Comparison of ENCODE assay signal across 7 mouse cellular contexts in genomic region chr9:119101992-119102782, GRCm38 (mm10). TPM values are rescaled to one million over a fixed set of nuclear protein-coding genes. Genes with fewer than 3 reads are reported as not detected.
DNase-seq lines count a peak whose midpoint lies in the region; ATAC-seq lines count a peak whose summit lies in the region.

TSS of gene Dlec1 (plus strand) at chr9:119102478.

- H3K27me3 ChIP-seq in intestine, embryonic 15.5 days (replicated peaks): 0 out of 2 replicates have a peak, but pooled peaks cover 4% of the 10 kb centered on the region
- H3K27me3 ChIP-seq in megakaryocyte, embryonic 14.5 days (replicated peaks): peaks cover 46% of the 10 kb centered on the region

- H3K27ac ChIP-seq in intestine, embryonic 15.5 days: no peak within 1 kb of the TSS

- no peaks in the 10 kb centered on the region for H3K4me1 ChIP-seq in intestine, embryonic 15.5 days (replicated peaks)
- H3K4me1 ChIP-seq in megakaryocyte, embryonic 14.5 days: peaks cover 28% of the 10 kb centered on the region

- H3K36me3 ChIP-seq in intestine, embryonic 15.5 days: no peaks in the 10 kb centered on the region
- H3K36me3 ChIP-seq in megakaryocyte, embryonic 14.5 days (replicated peaks; ENCODE audit: low read length): no peaks in the 10 kb centered on the region

- 3% methylated on average over 44 of the region's 44 CpGs for WGBS in intestine, embryonic 15.5 days

- no peaks in the 10 kb centered on the region for H3K9me3 ChIP-seq in intestine, embryonic 15.5 days
- H3K9me3 ChIP-seq in megakaryocyte, embryonic 14.5 days: no peaks in the 10 kb centered on the region

- intact Hi-C loops in gastrocnemius, postnatal 36 days (cut with DNase I): no loop called here
- intact Hi-C loops in left cerebral cortex, postnatal 10 days (cut with DNase I): no loop called here

- peak; percentile 86 to 94 for DNase-seq in adrenal gland, adult (ENCODE audit: inconsistent age in 2 of 2, low spot score in 1 of 2)
- DNase-seq in embryo, embryonic 10 days (ENCODE audit: low spot score): peak; percentile 96
- DNase-seq in gastrocnemius, postnatal 36 days: peak; percentile 40 to 43
- peak; percentile 81 to 82 for DNase-seq in left cerebral cortex, postnatal 10 days (ENCODE audit: extremely low spot score in 1 of 2, low spot score in 2 of 2)
- peak; percentile 64 for DNase-seq in right cerebral cortex, postnatal 4 days

- peak; percentile 88 for ATAC-seq in intestine, embryonic 15.5 days

- H3K4me3 ChIP-seq in intestine, embryonic 15.5 days (replicated peaks): peak within 1 kb of the TSS; percentile 61
- H3K4me3 ChIP-seq in megakaryocyte, embryonic 14.5 days (replicated peaks): peak within 1 kb of the TSS; percentile 94

- peak within 1 kb of the TSS; percentile 94 for H3K4me2 ChIP-seq in intestine, embryonic 15.5 days (replicated peaks)

- H3K9ac ChIP-seq in intestine, embryonic 15.5 days: peak within 1 kb of the TSS; percentile 44

RNA-seq across cellular contexts. Expression of gene Dlec1, which starts in this region (rescaled TPM):
- not detected for total RNA-seq in gastrocnemius, postnatal 36 days (2021)
- 0.51 and 0.72 TPM in 2 replicates for polyA plus RNA-seq in intestine, embryonic 15.5 days (2015; fragmentation: Nextera tagmentation; extraction: Ambion mirVana)
- total RNA-seq in left cerebral cortex, postnatal 10 days (2021): 1 to 10 TPM; 1.1 to 1.2 TPM
- polyA plus RNA-seq in megakaryocyte, embryonic 14.5 days (2012; ENCODE audit: insufficient read depth, low replicate concordance): not detected in 2 replicates

Comparison
In these comparisons a context has a peak if more than half of its experiments do, and no peak if none do; other contexts are left out.
1. Peak in DNase-seq in gastrocnemius, postnatal 36 days; RNA of the gene not detected or under 1 TPM.
2. Peak in ATAC-seq, H3K4me3 ChIP-seq, H3K9ac ChIP-seq and H3K4me2 ChIP-seq in intestine, embryonic 15.5 days; RNA of the gene not detected or under 1 TPM.
3. DNase-seq: peak in every context shown above with its lines; median percentile 96 in embryo, embryonic 10 days; 90 in adrenal gland, adult; 82 in left cerebral cortex, postnatal 10 days; 64 in right cerebral cortex, postnatal 4 days; 42 in gastrocnemius, postnatal 36 days.